In genomic region chr9:32540406-32541222, GRCm38 (mm10) we compare ENCODE assay signal across 8 mouse cellular contexts. TPM values are rescaled to one million over a fixed set of nuclear protein-coding genes. Genes with fewer than 3 reads are reported as not detected.
DNase-seq lines count a peak whose midpoint lies in the region; ATAC-seq and TF ChIP-seq lines count a peak whose summit lies in the region.

No protein-coding gene starts in this region.

- H3K9ac ChIP-seq in forebrain, embryonic 12.5 days: peak overlapping the region; percentile 58
- H3K9ac ChIP-seq in hindbrain, embryonic 15.5 days: peak overlapping the region; percentile 48

- TF ChIP-seq POLR2A in lung, adult 2 months (IDR thresholded peaks at IDR 0.05; ENCODE audit: borderline replicate concordance, extremely low read depth, low read depth, low read length): no peak

- H3K36me3 ChIP-seq in forebrain, embryonic 12.5 days (replicated peaks): no peaks in the 10 kb centered on the region
- no peaks in the 10 kb centered on the region for H3K36me3 ChIP-seq in hindbrain, embryonic 15.5 days

- peak overlapping the region; percentile 39; the same call in 1 of the 2 replicates for H3K27ac ChIP-seq in forebrain, embryonic 12.5 days
- peak overlapping the region; percentile 49 for H3K27ac ChIP-seq in hindbrain, embryonic 15.5 days (replicated peaks)

- TF ChIP-seq CTCF in lung, adult 2 months (IDR thresholded peaks at IDR 0.05; ENCODE audit: insufficient read depth, low read length): no peak

- peak; percentile 68 for ATAC-seq in forebrain, embryonic 12.5 days (ENCODE audit: low FRiP score)
- peak; percentile 48 for ATAC-seq in hindbrain, embryonic 15.5 days (ENCODE audit: low FRiP score, low read depth)

- H3K4me1 ChIP-seq in forebrain, embryonic 12.5 days: peaks cover 48% of the 10 kb centered on the region
- H3K4me1 ChIP-seq in hindbrain, embryonic 15.5 days (replicated peaks): peaks cover 43% of the 10 kb centered on the region
- peaks cover 24% of the 10 kb centered on the region for H3K4me1 ChIP-seq in lung, adult 2 months (ENCODE audit: control insufficient read depth, insufficient read depth, low read length)

- H3K4me2 ChIP-seq in forebrain, embryonic 12.5 days: peak overlapping the region; percentile 87
- H3K4me2 ChIP-seq in hindbrain, embryonic 15.5 days: peak overlapping the region; percentile 94

- peak overlapping the region; percentile 50 for H3K4me3 ChIP-seq in forebrain, embryonic 12.5 days (replicated peaks)
- peak overlapping the region; percentile 45 for H3K4me3 ChIP-seq in hindbrain, embryonic 15.5 days
- H3K4me3 ChIP-seq in lung, adult 2 months (replicated peaks; ENCODE audit: extremely low read depth, low read depth, low read length): peak overlapping the region; percentile 86

- peak; percentile 25 to 41 for DNase-seq in cerebellum, postnatal 14 days
- no peak for DNase-seq in cerebellum, adult 9-11 months
- DNase-seq in Muller cell, postnatal 12 days (ENCODE audit: inconsistent ontology term): peak; percentile 54
- peak; percentile 64 for DNase-seq in lung, adult 2 months
- peak; percentile 57 for DNase-seq in retina, embryonic 14.5 days (ENCODE audit: low spot score)
- DNase-seq in yolk sac, embryonic 10.5 days (ENCODE audit: low spot score): no peak

- 1% methylated on average over 59 of the region's 70 CpGs for WGBS in forebrain, embryonic 12.5 days
- WGBS in hindbrain, embryonic 15.5 days: under 1% methylated on average over 57 of the region's 70 CpGs
- under 1% methylated on average over 70 of the region's 70 CpGs for WGBS in lung, adult 2 months

- no peaks in the 10 kb centered on the region for H3K9me3 ChIP-seq in forebrain, embryonic 12.5 days
- no peaks in the 10 kb centered on the region for H3K9me3 ChIP-seq in hindbrain, embryonic 15.5 days

- peaks cover 90% of the 10 kb centered on the region for H3K27me3 ChIP-seq in forebrain, embryonic 12.5 days
- H3K27me3 ChIP-seq in hindbrain, embryonic 15.5 days: peaks cover 63% of the 10 kb centered on the region

RNA-seq across cellular contexts. Expression of gene Fli1, which starts 2.0 kb away (rescaled TPM):
- 9.4 and 9.8 TPM in 2 replicates for polyA plus RNA-seq in forebrain, embryonic 12.5 days (2016; fragmentation: Nextera tagmentation; extraction: Ambion mirVana)
- polyA plus RNA-seq in hindbrain, embryonic 15.5 days (2015; fragmentation: Nextera tagmentation; extraction: Ambion mirVana): 8.7 TPM in 2 replicates
- 12.9 and 14.1 TPM in 2 replicates for polyA plus RNA-seq in lung, adult 2 months (2012; rRNA removed)

Comparison
In these comparisons a context has a peak if more than half of its experiments do, and no peak if none do; other contexts are left out.
1. DNase-seq: peak in cerebellum, postnatal 14 days (2 of 2), Muller cell, postnatal 12 days (single experiment), lung, adult 2 months (single experiment) and retina, embryonic 14.5 days (single experiment); none in cerebellum, adult 9-11 months (single experiment) and yolk sac, embryonic 10.5 days (single experiment).
2. Peak in every context shown above with its lines, with median percentiles within 50 percentile points of each other: H3K4me3 ChIP-seq.